Mouse (Mus musculus) forebrain, embryonic 12.5 days (tissue): ENCODE measurements around the gene C1qtnf7. TPM values are rescaled to one million over a fixed set of nuclear protein-coding genes. Genes with fewer than 3 reads are reported as not detected.

ENCODE experiments used
- ATAC-seq: fragments of 200-750 bp; cut with Nextera tagmentation; 2 replicates; pipeline ENCODE4 v1.8.0; 2017; ENCODE audit warnings: moderate TSS enrichment; ENCODE audit not compliant: low FRiP score
- H3K27ac ChIP-seq: fragments of 300-500 bp; sonication (generic); 2 replicates; pipeline ENCODE4 v1.5.1; 2016; ENCODE audit warnings: mild to moderate bottlenecking
- H3K27me3 ChIP-seq: fragments of 300-500 bp; sonication (generic); 2 replicates; pipeline ENCODE4 v1.6.1; 2016; ENCODE audit warnings: mild to moderate bottlenecking
- H3K36me3 ChIP-seq: fragments of 300-500 bp; sonication (generic); replicated peaks from 2 replicates; pipeline ENCODE4 v1.6.1; 2016; ENCODE audit warnings: mild to moderate bottlenecking
- H3K4me1 ChIP-seq: fragments of 300-500 bp; sonication (generic); 2 replicates; pipeline ENCODE4 v1.6.1; 2016
- H3K4me2 ChIP-seq: fragments of 300-500 bp; sonication (generic); 2 replicates; pipeline ENCODE4 v1.6.1; 2016; ENCODE audit warnings: mild to moderate bottlenecking, moderate library complexity
- H3K4me3 ChIP-seq: fragments of 300-500 bp; sonication (generic); replicated peaks from 2 replicates; pipeline ENCODE4 v1.5.1; 2016; ENCODE audit warnings: mild to moderate bottlenecking
- H3K9ac ChIP-seq: fragments of 300-500 bp; sonication (generic); 2 replicates; pipeline ENCODE4 v1.6.1; 2016; ENCODE audit warnings: mild to moderate bottlenecking
- H3K9me3 ChIP-seq: fragments of 300-500 bp; sonication (generic); 2 replicates; pipeline ENCODE4 v1.6.1; 2016
- WGBS: fragments of 180-500 bp; shearing (Covaris S2); methylation state at CpG from one replicate; pipeline ENCODE4 v1.1.7; 2016; 5-methylcytosine and 5-hydroxymethylcytosine counted together
- polyA plus RNA-seq: library from polyadenylated mRNA; unstranded; fragments of >200 nt; fragmentation: Nextera tagmentation; extraction: Ambion mirVana; gene quantifications from 2 replicates; pipeline ENCODE4 v1.2.1, GENCODE M21; 2016

C1qtnf7 gene
- polyA plus RNA-seq, 1 experiment from 2014 or later = 0.66 TPM

- Histone ChIP-seq H3K4me1 (no peaks in the 10 kb centered on the region), H3K9me3 (no peaks in the 10 kb centered on the region), H3K4me3 (no peak overlapping the region), H3K9ac (no peak overlapping the region), H3K36me3 (no peaks in the 10 kb centered on the region), H3K4me2 (no peak overlapping the region), H3K27me3 (no peaks in the 10 kb centered on the region), H3K27ac (no peak overlapping the region)
- 81% methylated on average over 7 of the region's 7 CpGs for WGBS
- no peak for ATAC-seq
These were observed 1.2 kb downstream of the C1qtnf7 start for GRCm38 (mm10) chr5:43516491-43516890.

DNA sequence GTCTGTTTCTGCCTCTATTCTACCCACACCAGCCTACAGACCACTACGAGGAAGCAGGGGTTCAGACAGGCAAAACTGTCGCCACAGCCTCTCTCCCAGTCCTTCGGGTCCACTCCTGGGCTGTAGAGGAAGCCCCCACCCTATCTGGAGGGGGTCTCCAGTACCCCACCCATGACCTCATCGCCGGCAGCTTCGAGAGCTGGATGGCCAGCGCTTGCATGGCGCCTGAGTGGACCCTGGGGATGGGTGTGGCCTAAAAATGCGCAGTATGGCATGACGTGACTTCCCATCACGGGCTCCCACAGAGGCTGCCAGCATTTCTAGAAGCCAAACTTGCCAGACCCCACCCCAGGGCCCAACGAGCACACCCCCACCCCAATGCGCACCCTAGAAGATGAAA lies 2.0 kb downstream of the C1qtnf7 start:
- Histone ChIP-seq H3K36me3 (no peaks in the 10 kb centered on the region), H3K4me3 (no peak overlapping the region), H3K4me1 (no peaks in the 10 kb centered on the region), H3K27me3 (no peaks in the 10 kb centered on the region), H3K4me2 (no peak overlapping the region), H3K9me3 (no peaks in the 10 kb centered on the region), H3K9ac (no peak overlapping the region), H3K27ac (no peak overlapping the region)
- ATAC-seq = no peak
- WGBS = 95% methylated on average over 13 of the region's 13 CpGs

DNA sequence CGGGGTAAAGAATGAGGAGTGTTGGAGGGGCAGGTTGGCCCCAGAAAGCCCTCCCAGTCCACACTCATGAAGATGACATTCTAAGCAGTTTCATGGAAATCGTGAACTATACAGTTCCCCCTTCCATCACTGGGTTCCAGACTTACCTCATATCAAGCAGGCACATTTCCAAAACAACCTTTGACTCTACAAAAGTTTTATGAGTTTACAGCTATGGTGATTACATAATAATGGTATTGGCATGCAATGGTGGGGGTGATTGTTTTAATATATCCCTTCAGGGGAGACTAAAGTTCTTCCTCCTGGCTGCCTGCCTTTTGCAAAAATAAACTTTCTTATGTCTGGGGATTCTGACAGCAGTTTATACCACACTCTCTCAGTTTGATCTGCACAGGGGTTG lies 4.6 kb downstream of the C1qtnf7 start:
- no peak overlapping the region for H3K4me3 ChIP-seq
- no peaks in the 10 kb centered on the region for H3K4me1 ChIP-seq
- no peaks in the 10 kb centered on the region for H3K9me3 ChIP-seq
- H3K27ac ChIP-seq = no peak overlapping the region
- H3K4me2 ChIP-seq = no peak overlapping the region
- ATAC-seq = no peak
- no peak overlapping the region for H3K9ac ChIP-seq
- H3K36me3 ChIP-seq = no peaks in the 10 kb centered on the region
- no peaks in the 10 kb centered on the region for H3K27me3 ChIP-seq
- 80% methylated on average over 2 of the region's 2 CpGs for WGBS

DNA sequence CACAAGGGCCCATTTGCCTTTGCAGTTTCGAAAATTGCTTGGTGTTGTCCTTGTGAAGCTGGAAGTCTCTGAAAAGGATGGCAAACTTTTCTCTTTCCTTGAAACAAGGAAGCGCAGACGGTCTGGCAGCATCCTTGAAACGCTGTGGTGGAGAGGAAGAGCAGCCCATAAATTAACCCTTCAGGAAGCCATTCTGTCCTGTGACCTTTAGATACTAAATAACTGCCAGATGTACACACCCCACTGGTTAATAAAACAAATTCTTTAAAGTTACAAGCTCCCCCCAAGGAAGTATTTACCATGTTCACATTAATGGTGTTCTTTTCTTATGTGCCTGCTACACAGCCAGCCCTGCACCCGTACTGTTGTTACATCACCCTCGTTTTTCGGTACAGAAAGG lies 6.0 kb downstream of the C1qtnf7 start:
- H3K4me1 ChIP-seq = no peaks in the 10 kb centered on the region
- 88% methylated on average over 7 of the region's 7 CpGs for WGBS
- no peak overlapping the region for H3K4me2 ChIP-seq
- no peaks in the 10 kb centered on the region for H3K27me3 ChIP-seq
- no peak for ATAC-seq
- H3K36me3 ChIP-seq = no peaks in the 10 kb centered on the region
- no peaks in the 10 kb centered on the region for H3K9me3 ChIP-seq
- no peak overlapping the region for H3K4me3 ChIP-seq
- no peak overlapping the region for H3K27ac ChIP-seq
- no peak overlapping the region for H3K9ac ChIP-seq

GRCm38 (mm10) chr5:43522866-43523265 lies 7.5 kb downstream of the C1qtnf7 start:
- no peak overlapping the region for H3K9ac ChIP-seq
- no peaks in the 10 kb centered on the region for H3K27me3 ChIP-seq
- no peak for ATAC-seq
- 82% methylated on average over 1 of the region's 1 CpGs for WGBS
- H3K4me3 ChIP-seq = no peak overlapping the region
- no peaks in the 10 kb centered on the region for H3K9me3 ChIP-seq
- H3K27ac ChIP-seq = no peak overlapping the region
- H3K4me2 ChIP-seq = no peak overlapping the region
- no peaks in the 10 kb centered on the region for H3K36me3 ChIP-seq
- no peaks in the 10 kb centered on the region for H3K4me1 ChIP-seq

- no peak overlapping the region for H3K4me2 ChIP-seq
- no peak overlapping the region for H3K9ac ChIP-seq
- WGBS = 82% methylated on average over 6 of the region's 6 CpGs
- no peaks in the 10 kb centered on the region for H3K36me3 ChIP-seq
- no peaks in the 10 kb centered on the region for H3K27me3 ChIP-seq
- H3K9me3 ChIP-seq = no peaks in the 10 kb centered on the region
- H3K27ac ChIP-seq = no peak overlapping the region
- no peak for ATAC-seq
- no peaks in the 10 kb centered on the region for H3K4me1 ChIP-seq
- H3K4me3 ChIP-seq = no peak overlapping the region
These were observed 11.7 kb downstream of the C1qtnf7 start for GRCm38 (mm10) chr5:43526874-43527584.

GRCm38 (mm10) chr5:43530186-43530585 lies 14.8 kb downstream of the C1qtnf7 start:
- no peaks in the 10 kb centered on the region for H3K4me1 ChIP-seq
- H3K9me3 ChIP-seq = no peaks in the 10 kb centered on the region
- no peak overlapping the region for H3K4me2 ChIP-seq
- H3K27me3 ChIP-seq = no peaks in the 10 kb centered on the region
- ATAC-seq = no peak
- no peaks in the 10 kb centered on the region for H3K36me3 ChIP-seq
- 86% methylated on average over 3 of the region's 3 CpGs for WGBS
- H3K4me3 ChIP-seq = no peak overlapping the region
- H3K27ac ChIP-seq = no peak overlapping the region
- H3K9ac ChIP-seq = no peak overlapping the region

GRCm38 (mm10) chr5:43530886-43531285 lies 15.5 kb downstream of the C1qtnf7 start:
- Histone ChIP-seq H3K4me2 (no peak overlapping the region), H3K27ac (no peak overlapping the region), H3K9ac (no peak overlapping the region), H3K9me3 (no peaks in the 10 kb centered on the region), H3K27me3 (no peaks in the 10 kb centered on the region), H3K4me1 (no peaks in the 10 kb centered on the region), H3K4me3 (no peak overlapping the region), H3K36me3 (no peaks in the 10 kb centered on the region)
- no peak for ATAC-seq
- 92% methylated on average over 1 of the region's 1 CpGs for WGBS

GRCm38 (mm10) chr5:43538322-43539167 lies 23.2 kb downstream of the C1qtnf7 start:
- Histone ChIP-seq H3K4me2 (no peak overlapping the region), H3K27me3 (no peaks in the 10 kb centered on the region), H3K4me3 (no peak overlapping the region), H3K9me3 (no peaks in the 10 kb centered on the region), H3K4me1 (no peaks in the 10 kb centered on the region), H3K9ac (no peak overlapping the region), H3K36me3 (no peaks in the 10 kb centered on the region), H3K27ac (no peak overlapping the region)
- WGBS = 87% methylated on average over 14 of the region's 14 CpGs
- no peak for ATAC-seq

GRCm38 (mm10) chr5:43539168-43539516 lies 23.8 kb downstream of the C1qtnf7 start:
- 66% methylated on average over 3 of the region's 3 CpGs for WGBS
- ATAC-seq = no peak

DNA sequence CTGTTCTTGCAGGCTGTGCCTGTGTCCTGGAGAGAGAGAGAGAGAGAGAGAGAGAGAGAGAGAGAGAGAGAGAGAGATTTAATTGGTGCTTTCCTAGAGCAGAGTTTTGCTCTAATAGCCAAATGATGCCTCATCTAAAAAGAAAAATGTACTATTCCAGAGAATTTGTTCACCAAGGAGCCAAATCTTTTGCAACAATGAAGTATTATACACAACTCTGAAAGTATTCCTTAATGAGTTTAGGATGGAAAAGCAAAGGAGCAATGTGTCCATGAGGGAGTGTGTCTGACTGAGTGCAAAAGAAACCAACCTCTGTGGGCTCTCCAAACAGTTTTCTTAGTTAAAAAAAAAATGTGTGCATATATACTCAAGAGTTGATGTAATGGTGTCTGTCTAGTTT lies 24.5 kb downstream of the C1qtnf7 start:
- Histone ChIP-seq H3K9me3 (0 out of 2 replicates have a peak, but pooled peaks cover 5% of the 10 kb centered on the region), H3K27me3 (no peaks in the 10 kb centered on the region), H3K9ac (no peak overlapping the region), H3K27ac (no peak overlapping the region), H3K4me3 (no peak overlapping the region), H3K36me3 (no peaks in the 10 kb centered on the region), H3K4me1 (no peaks in the 10 kb centered on the region), H3K4me2 (no peak overlapping the region)
- no peak for ATAC-seq

More at GRCm38 (mm10) chr5:43539168-43539516, 23.8 kb downstream of the C1qtnf7 start:
- H3K9me3 ChIP-seq = no peaks in the 10 kb centered on the region
- no peak overlapping the region for H3K9ac ChIP-seq
- H3K4me1 ChIP-seq = no peaks in the 10 kb centered on the region
- H3K27ac ChIP-seq = no peak overlapping the region
- H3K27me3 ChIP-seq = no peaks in the 10 kb centered on the region
- no peak overlapping the region for H3K4me2 ChIP-seq
- H3K4me3 ChIP-seq = no peak overlapping the region
- no peaks in the 10 kb centered on the region for H3K36me3 ChIP-seq

- no peak for ATAC-seq
- no peaks in the 10 kb centered on the region for H3K4me1 ChIP-seq
- no peak overlapping the region for H3K9ac ChIP-seq
- no peak overlapping the region for H3K4me3 ChIP-seq
- WGBS = 79% methylated on average over 5 of the region's 5 CpGs
- H3K4me2 ChIP-seq = no peak overlapping the region
- no peaks in the 10 kb centered on the region for H3K36me3 ChIP-seq
- H3K27ac ChIP-seq = no peak overlapping the region
- no peaks in the 10 kb centered on the region for H3K27me3 ChIP-seq
- H3K9me3 ChIP-seq = 0 out of 2 replicates have a peak, but pooled peaks cover 5% of the 10 kb centered on the region
These were observed 26.2 kb downstream of the C1qtnf7 start for GRCm38 (mm10) chr5:43541492-43541891.
